Mouse (Mus musculus): ENCODE measurements at regions not wholly inside any gene's neighbourhood (a gene's known extent, or its start where the extent isn't known, plus 50 kb on each side); places are given as distances from the start of the nearest gene placed in this dataset.

DNA sequence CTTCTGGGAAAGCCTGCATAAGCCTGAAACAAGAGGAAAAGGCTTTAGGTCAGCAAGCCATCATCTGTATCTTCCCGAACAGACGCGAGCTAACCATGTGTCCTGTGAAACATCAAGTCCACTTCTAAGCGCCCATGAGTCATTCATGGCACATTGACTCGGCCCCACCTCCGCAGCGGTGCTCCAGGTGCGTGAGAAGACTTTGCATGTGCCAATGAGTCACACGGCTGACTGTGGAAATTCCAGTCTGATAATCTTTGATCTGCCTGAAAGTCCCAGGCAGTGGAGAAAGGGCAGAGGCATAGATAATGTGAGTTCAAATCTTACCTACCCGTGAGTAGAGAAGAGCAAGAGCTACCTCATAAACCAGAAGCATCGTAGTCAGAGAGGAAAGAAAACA, 137.8 kb downstream of the Pfkfb3 start:
- no peak for DNase-seq (ENCODE audit: low read depth, low spot score)

GRCm38 (mm10) chr2:11412521-11412920, 141.4 kb downstream of the Pfkfb3 start:
- no peak for DNase-seq (ENCODE audit: low read depth, low spot score)

DNA sequence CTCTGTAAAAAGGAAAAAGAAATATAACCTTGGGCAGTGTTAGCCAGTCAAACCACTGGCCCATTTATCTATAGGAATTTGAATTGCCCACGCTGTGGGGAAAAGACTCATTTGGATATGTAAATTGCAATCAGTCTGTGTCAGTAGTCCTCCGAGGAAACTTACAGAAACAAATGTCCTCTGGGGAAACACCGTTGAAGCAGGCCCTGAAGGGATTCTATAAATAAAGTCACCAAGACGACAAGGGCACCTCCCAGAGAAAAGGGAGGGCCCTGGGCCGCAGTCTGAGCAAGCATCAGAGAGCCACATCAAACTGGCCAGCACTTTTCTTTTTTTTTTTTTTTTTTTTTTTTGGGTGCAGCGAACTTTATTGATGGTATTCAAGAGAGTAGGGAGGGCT, 145.4 kb downstream of the Pfkfb3 start:
- no peak for DNase-seq (ENCODE audit: low read depth, low spot score)

GRCm38 (mm10) chr2:11406103-11406615, 147.7 kb downstream of the Pfkfb3 start:
- no peak for DNase-seq (ENCODE audit: low read depth, low spot score)

DNA sequence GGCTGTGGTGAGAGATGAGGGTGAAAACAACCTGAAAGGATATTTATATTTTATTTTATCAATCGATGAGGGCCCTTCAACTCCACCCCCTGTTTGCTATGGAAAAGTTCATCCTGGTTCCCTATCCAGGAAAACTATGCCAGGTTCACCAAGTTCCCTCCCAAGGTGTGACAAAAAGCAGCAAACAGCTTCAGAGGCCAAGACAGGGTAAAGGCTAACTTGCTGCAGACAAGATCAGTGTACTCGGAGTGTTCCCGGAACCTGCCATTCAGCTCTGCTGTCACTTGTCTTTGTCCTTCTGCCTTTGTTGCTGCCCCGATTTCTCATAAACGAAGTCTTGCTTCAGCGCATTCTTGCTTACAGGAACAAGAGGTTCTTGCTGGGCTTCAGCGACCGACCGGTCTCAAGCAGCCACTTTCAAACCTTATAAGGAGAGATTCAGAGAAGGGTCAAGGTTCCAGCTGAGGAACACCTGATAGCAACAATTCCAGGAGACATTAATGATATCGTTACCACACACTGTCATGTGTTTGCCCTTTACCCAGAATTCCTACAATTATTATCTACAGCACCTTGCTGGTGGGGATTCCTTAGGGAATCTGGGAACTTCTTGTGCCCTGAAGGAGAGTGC, 151.5 kb downstream of the Pfkfb3 start:
- no peak for DNase-seq (ENCODE audit: low read depth, low spot score)

DNA sequence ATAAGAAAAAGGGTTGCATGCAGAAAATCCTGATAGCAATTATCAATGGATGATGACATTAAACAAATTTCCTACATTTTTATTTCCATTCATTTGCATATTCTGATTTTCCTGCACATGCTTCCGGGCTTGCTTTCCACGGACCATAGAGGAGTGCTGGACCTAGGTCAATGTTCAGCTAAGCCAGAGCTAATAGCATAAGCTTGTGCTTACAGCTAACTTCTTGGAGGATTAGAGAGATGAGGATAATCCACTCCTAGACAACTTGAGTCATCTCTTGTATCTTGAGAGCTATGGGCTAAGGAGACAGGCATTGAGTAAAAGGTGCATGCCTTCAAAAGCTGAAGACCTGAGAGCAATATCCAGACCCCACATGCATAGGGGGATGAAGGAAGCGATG, 154.5 kb downstream of the Pfkfb3 start:
- no peak for DNase-seq (ENCODE audit: low read depth, low spot score)

GRCm38 (mm10) chr2:11398949-11399348, 154.9 kb downstream of the Pfkfb3 start:
- no peak for DNase-seq (ENCODE audit: low read depth, low spot score)

DNA sequence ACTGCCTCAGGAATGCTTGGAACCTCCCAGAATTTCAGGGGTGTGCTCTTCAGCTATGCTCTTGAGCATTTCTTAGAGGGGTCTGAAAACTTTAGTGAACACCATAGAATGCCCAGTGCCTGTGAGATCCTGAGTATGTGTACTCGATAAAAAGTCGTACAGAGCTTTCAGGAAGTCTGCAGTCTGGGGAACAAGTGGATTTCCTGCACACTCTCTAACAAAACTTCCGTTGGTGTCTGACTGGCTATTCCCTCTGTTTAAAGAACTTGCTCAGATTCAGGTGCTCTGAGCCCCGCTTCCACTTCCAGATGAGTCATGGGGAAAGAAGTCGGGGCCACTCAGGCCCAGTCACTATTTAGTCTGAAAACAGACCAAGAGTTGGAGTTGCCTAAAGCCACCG, 155.5 kb downstream of the Pfkfb3 start:
- DNase-seq (ENCODE audit: low read depth, low spot score), result no peak

DNA sequence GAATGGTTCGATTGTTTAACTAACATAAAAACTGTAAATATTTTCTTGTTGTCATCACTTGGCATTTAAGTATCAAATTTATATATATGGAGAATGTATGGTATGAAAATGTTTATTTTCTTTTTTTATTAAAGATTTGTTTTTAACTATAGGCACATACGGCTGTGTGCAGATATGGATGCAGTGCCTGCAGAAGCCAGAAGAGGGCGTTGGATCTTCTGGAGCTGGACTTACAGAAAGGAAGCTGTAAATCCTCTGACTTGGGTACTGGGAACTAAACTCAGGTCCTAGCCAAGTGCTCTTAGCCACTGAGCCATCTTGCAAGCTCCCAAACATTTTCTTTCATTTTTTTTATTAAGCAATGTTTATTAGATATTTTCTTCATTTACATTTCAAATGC, 157.0 kb downstream of the Pfkfb3 start:
- no peak for DNase-seq (ENCODE audit: low read depth, low spot score)

GRCm38 (mm10) chr2:11394675-11395349, 159.1 kb downstream of the Pfkfb3 start:
- no peak for DNase-seq (ENCODE audit: low read depth, low spot score)

- DNase-seq (ENCODE audit: low read depth, low spot score), result no peak
Measured at GRCm38 (mm10) chr2:11391725-11392124, 162.2 kb downstream of the Pfkfb3 start.

DNA sequence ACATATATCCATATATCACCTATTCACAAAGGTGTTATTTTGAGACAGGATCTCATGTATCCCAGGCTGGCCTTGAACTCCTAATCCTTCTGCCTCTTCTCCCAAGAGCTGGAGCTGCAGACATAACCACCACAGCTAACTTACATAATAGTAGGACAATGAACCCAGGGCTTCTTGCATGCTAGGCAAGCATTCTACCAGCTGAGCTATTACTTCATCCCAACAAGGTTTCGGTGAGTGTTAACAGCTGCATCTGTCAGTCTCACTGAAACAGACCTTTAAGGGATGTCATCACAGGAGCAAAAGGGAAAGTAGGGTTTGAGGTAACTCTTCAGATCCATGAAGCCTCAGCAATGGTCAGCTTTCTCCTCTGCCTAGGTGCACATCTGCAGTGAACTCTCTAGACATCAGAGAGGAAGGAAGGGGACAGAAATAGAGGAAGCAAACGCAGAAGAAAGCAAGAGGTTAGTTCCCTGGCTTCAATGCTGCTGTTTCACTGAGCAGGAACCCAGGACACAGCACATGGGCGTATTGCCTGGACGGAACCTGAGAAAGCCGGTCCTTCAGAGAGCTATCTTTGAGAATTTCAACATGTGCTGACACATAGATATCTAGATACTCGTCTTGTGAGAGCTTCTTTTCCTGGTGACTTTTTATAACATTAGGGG, 163.1 kb downstream of the Pfkfb3 start:
- DNase-seq (ENCODE audit: low read depth, low spot score), result no peak

GRCm38 (mm10) chr2:11387623-11388022, 166.3 kb downstream of the Pfkfb3 start:
- DNase-seq (ENCODE audit: low read depth, low spot score), result no peak

DNA sequence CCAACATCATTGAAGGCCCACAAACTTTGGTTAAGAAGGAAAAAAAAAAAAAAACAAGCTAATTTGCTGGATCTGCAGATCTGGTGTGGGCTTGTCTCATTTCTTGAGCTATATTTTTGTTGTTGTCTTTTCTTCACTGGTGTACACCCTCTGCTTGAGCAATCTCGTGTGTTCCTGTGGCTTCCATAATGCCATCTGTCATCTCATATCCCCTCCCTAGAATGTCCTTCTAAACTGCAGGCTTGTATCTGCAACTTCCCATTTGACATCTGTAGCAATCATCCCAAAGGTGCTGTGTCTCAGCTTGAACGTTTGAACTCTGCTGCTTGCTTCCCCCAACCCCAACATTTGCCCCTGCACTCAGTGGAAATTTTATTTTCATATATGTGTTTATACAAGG, 170.1 kb downstream of the Pfkfb3 start:
- no peak for DNase-seq (ENCODE audit: low read depth, low spot score)

GRCm38 (mm10) chr2:11377213-11377612, 176.7 kb downstream of the Pfkfb3 start:
- no peak for DNase-seq (ENCODE audit: low read depth, low spot score)

DNA sequence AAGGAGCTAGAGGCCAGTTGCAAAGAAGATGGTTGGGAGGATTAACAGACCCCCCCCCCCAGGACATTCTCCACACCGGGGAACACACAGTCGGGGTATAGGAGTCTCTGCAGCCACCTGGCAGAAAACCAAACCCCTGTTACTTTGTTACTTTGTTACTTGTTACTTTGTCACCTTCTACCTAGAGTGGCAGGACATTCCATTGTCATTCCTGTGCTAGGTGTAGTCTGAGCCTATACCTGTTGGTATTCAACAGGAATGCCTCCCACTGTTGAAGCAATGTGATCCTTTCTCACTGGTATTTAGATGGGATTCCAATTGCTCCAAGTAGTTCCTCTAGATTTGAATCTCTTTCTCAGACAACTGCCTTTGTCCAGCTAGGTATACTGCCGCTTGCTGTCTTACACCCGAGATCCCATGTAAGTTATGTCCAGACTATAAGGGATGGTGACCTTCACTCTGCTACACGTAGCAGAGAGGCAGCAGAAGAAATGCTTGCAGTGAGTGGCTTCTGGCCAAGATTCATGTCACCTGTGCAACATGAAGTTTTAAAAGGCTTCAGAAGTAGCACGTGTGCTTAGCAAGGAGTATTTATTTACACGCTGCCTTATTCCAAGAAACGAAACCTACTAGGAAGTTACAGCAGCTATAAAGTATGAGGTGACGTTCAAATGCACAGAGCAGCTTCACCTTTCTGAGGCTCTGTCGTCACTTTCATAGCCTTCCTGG, 178.0 kb downstream of the Pfkfb3 start:
- peak; percentile 5 for DNase-seq (ENCODE audit: low read depth, low spot score)

GRCm38 (mm10) chr2:11375092-11375491, 178.8 kb downstream of the Pfkfb3 start:
- DNase-seq (ENCODE audit: low read depth, low spot score), result no peak

DNA sequence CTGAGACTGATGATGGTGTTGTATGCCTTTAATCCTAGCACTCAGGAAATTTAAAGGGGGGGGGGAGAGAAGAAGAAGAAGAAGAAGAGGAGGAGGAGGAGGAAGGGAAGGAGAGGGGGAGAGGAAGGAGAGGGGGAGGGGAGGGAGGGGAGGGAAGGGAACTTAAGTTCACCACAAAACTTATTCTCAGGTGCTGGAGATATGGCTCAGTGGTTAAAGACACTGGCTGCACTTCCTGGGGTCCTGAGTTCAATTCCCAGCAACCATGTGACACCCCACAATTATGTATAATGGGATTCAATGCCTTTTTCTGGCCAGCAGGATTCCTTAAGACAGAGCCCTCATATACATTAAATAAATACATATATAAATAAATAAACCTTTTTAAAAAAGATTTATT, 183.6 kb downstream of the Pfkfb3 start:
- no peak for DNase-seq (ENCODE audit: low read depth, low spot score)

DNA sequence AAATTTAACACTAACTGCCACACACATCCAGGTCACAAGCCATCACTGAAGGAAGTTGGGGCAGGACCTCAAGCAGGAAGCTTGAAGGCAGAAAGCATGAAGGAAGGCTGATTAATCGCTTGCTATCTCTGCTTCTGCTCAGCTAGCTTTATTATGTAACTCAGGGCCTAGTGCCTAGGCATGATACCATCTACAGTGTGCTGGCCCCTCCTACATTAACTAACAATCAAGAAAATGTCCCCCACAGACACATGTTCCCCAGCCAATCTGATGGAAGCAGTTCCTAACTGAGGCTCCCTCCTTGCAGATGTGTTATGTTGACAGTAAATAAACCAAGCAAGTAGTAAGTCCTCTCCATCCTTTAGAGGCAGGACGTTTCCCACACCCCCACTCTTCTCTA, 186.6 kb downstream of the Pfkfb3 start:
- no peak for DNase-seq (ENCODE audit: low read depth, low spot score)

DNA sequence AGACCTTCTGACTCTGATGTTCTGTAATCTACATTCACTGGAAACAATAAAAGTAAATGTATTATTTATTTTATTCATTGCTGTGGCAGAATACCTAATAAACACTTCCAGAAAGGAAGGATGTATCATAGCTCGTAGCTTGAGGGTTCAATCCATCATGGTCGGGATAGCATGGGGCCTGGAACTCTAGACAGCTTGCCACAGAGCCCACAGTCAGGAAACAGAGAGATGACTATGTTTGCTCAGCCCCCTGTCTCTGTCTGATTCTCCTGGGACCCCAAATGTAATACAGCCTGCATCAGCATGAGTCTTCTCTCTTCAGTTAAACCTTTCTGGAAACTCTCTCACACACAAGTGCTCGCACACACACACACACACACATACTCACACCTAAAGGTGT, 188.1 kb downstream of the Pfkfb3 start:
- no peak for DNase-seq (ENCODE audit: low read depth, low spot score)

GRCm38 (mm10) chr2:11365371-11365770, 188.5 kb downstream of the Pfkfb3 start:
- no peak for DNase-seq (ENCODE audit: low read depth, low spot score)

DNA sequence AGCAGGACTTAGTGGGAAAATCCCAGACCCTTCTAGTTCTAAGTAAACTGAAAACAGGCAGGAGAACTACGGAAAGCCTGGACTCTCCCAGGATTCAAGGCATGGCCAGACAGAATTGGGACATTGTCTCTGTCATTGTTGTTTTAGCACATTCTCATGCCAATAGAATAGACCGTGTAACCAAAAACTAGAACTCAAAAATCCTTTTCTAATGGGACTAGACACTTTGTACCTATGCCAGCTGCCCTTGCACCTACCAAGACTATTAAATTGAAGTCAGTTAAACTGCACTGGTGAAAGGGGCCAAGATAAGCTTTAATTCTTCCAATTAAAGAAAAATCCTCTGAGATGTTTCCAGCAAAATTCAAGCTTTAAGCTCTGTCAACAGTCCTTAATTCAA, 189.8 kb downstream of the Pfkfb3 start:
- no peak for DNase-seq (ENCODE audit: low read depth, low spot score)
